Mouse (Mus musculus) embryonic facial prominence, embryonic 13.5 days (tissue): Measurements from ENCODE around the gene Bex1. TPM values are rescaled to one million over a fixed set of nuclear protein-coding genes. Genes with fewer than 3 reads are reported as not detected.

Source experiments
- ATAC-seq: fragments of 200-750 bp; cut with Nextera tagmentation; 2 replicates; pipeline ENCODE4 v1.8.0; 2017; ENCODE audit warnings: low read depth; ENCODE audit not compliant: insufficient number of reproducible peaks, insufficient read depth, low FRiP score, low TSS enrichment
- H3K27ac ChIP-seq: fragments of 300-500 bp; sonication (generic); 2 replicates; pipeline ENCODE4 v1.5.1; 2015; ENCODE audit warnings: moderate library complexity, mild to moderate bottlenecking, inconsistent platforms
- H3K27me3 ChIP-seq: fragments of 300-500 bp; sonication (generic); 2 replicates; pipeline ENCODE4 v1.6.1; 2015; ENCODE audit warnings: mild to moderate bottlenecking, inconsistent platforms
- H3K36me3 ChIP-seq: fragments of 300-500 bp; sonication (generic); 2 replicates; pipeline ENCODE4 v1.6.1; 2015; ENCODE audit warnings: mild to moderate bottlenecking, inconsistent platforms
- H3K4me1 ChIP-seq: fragments of 300-500 bp; sonication (generic); 2 replicates; pipeline ENCODE4 v1.6.1; 2015; ENCODE audit warnings: inconsistent platforms
- H3K4me2 ChIP-seq: fragments of 300-500 bp; sonication (generic); 2 replicates; pipeline ENCODE4 v1.6.1; 2015; ENCODE audit warnings: moderate library complexity, mild to moderate bottlenecking, inconsistent platforms
- H3K4me3 ChIP-seq: fragments of 300-500 bp; sonication (generic); 2 replicates; pipeline ENCODE4 v1.5.1; 2015; ENCODE audit warnings: mild to moderate bottlenecking, inconsistent platforms
- H3K9ac ChIP-seq: fragments of 300-500 bp; sonication (generic); 2 replicates; pipeline ENCODE4 v1.6.1; 2015; ENCODE audit warnings: mild to moderate bottlenecking, inconsistent platforms
- H3K9me3 ChIP-seq: fragments of 300-500 bp; sonication (generic); 2 replicates; pipeline ENCODE4 v1.6.1; 2016; ENCODE audit warnings: inconsistent platforms
- WGBS: fragments of 180-500 bp; shearing (Covaris S2); methylation state at CpG from one replicate; pipeline ENCODE4 v1.1.7; 2015; ENCODE audit warnings: mixed read lengths; 5-methylcytosine and 5-hydroxymethylcytosine counted together
- microRNA-seq: library from miRNA; unstranded; fragments of <30 nt; microRNA quantifications from one replicate; pipeline ENCODE4, GENCODE M21; 2016
- polyA plus RNA-seq: library from polyadenylated mRNA; unstranded; fragments of >200 nt; fragmentation: Nextera tagmentation; extraction: Ambion mirVana; gene quantifications from 2 replicates; pipeline ENCODE4 v1.2.1, GENCODE M21; 2015

Gene Bex1
- polyA plus RNA-seq, 1 experiment from 2014 or later, result 87.7 TPM

DNA sequence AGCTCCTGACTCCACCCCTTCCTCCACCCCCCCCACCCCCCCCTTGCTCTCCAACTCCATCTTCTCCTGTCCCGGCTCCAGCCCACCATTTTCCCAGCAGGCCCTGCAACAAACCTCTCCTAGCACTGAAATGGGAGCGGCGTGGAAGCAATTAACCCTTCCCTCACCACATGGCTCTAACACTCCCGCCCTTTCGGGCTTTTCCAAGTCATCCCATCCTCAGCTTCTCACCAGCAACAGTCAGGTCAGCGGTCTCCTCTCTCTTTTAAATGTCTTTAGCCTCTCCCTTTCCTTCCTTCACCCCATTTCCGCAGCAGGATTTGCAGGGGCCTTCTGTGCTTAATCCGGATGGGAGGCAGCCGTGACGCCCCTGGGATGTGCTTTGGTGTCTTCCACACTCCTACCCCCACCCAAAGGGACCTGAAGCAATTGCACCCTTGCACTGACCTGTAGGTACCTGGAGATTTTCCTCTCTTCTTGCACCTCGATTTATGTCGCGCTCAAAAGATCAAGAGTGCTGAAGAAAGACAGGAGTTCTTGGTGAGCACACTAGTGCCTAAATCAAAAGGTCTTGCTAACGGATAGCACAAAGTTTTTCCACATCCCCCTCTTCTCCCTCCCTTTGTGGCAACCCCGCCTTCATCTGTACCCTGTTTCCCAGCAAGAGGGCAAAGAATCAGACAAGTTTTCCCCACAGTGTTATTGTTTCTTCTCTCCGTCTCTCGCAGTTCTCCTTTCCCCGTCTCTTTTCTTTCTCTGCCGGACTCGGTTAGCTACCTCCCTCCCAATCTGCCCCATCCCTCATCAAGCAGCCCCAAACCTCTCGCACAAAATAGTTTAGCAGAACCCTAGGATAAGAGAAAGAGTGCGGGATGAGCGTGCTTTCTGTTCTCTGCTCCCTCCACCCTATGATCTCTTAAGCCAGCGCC is 43.9 kb downstream of the Bex1 start:
- 21% methylated on average over 24 of the region's 24 CpGs for WGBS
- Histone ChIP-seq H3K27me3 (peaks cover 13% of the 10 kb centered on the region), H3K4me1 (peaks cover 3% of the 10 kb centered on the region; the same call in 1 of the 2 replicates), H3K4me3 (peak overlapping the region; percentile 59), H3K4me2 (peak overlapping the region; percentile 57), H3K36me3 (peaks cover 6% of the 10 kb centered on the region; the same call in 1 of the 2 replicates), H3K9ac (peak overlapping the region; percentile 84), H3K9me3 (no peaks in the 10 kb centered on the region), H3K27ac (peak overlapping the region; percentile 92)
- ATAC-seq, result peak; percentile 60; the same call in 1 of the 2 replicates

DNA sequence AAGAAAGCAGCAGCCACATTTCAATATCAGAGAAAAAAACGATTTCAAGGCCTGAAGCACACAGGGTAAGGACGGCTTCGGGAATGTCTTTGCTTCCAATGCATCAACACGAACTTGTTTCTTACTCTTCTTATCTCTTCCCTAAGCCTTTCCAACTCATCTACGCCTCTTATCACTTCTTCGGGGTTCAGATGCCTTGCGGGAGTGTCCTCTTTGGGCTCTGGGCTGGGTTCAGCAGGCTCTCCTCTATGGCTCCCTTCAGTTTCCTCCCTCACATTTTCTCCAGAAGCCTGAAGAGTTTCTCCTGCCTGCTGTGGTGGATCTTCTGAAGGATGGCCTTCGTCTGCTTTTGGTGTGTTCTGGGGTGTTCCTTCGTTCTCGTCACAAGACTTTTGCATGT is 44.7 kb downstream of the Bex1 start:
- no peak overlapping the region; the same call in 1 of the 2 replicates for H3K9ac ChIP-seq
- WGBS, result 63% methylated on average over 10 of the region's 10 CpGs

More for the DNA sequence above, 44.7 kb downstream of the Bex1 start:
- H3K27ac ChIP-seq, result no peak overlapping the region
- H3K4me2 ChIP-seq, result peak overlapping the region; percentile 57
- H3K9me3 ChIP-seq, result no peaks in the 10 kb centered on the region
- H3K4me1 ChIP-seq, result peaks cover 3% of the 10 kb centered on the region; the same call in 1 of the 2 replicates
- no peak for ATAC-seq
- peak overlapping the region; percentile 59 for H3K4me3 ChIP-seq
- peaks cover 18% of the 10 kb centered on the region for H3K27me3 ChIP-seq
- peaks cover 6% of the 10 kb centered on the region; the same call in 1 of the 2 replicates for H3K36me3 ChIP-seq

Small RNA genes within 50 kb of the gene (microRNA-seq; reads per million reads assigned to microRNA genes)
- not detected for gene Mir6383

Other genes starting within 250 kb of the Bex1 start
- 79.2 and 89.1 TPM in 2 replicates for gene Arxes2, start 221.7 kb downstream of the Bex1 start, polyA plus RNA-seq
- gene Arxes1, start 182.1 kb downstream of the Bex1 start, polyA plus RNA-seq, result 41.0 and 44.1 TPM in 2 replicates
- 140 and 144 TPM in 2 replicates for gene Bex2, start 147.3 kb downstream of the Bex1 start, polyA plus RNA-seq
- not detected in 2 replicates for gene Nxf3, start 130.3 kb downstream of the Bex1 start, polyA plus RNA-seq
- 60.8 and 65.9 TPM in 2 replicates for gene Bex4, start 76.5 kb downstream of the Bex1 start, polyA plus RNA-seq
- 222 and 235 TPM in 2 replicates for gene Tceal8, start 43.2 kb downstream of the Bex1 start, polyA plus RNA-seq
- 8.2 and 11.3 TPM in 2 replicates for gene Tceal5, start 11.6 kb downstream of the Bex1 start, polyA plus RNA-seq
- gene Tceal7, start 734 bp downstream of the Bex1 start, polyA plus RNA-seq, result 5.9 and 6.1 TPM in 2 replicates
- 688 and 793 TPM in 2 replicates for gene Tceal9, start 29.6 kb upstream of the Bex1 start, polyA plus RNA-seq
- 531 and 542 TPM in 2 replicates for gene Bex3, start 54.7 kb upstream of the Bex1 start, polyA plus RNA-seq